Mouse (Mus musculus) thymus, adult 18-20 months (tissue): ENCODE results near the gene Hapln4.

Source experiments
- DNase-seq, 2 experiments: peaks; one replicate each; pipeline ENCODE4 v3.0.0; 2022; ENCODE audit warnings: mixed read lengths in 2 of 2

Hapln4 gene

DNA sequence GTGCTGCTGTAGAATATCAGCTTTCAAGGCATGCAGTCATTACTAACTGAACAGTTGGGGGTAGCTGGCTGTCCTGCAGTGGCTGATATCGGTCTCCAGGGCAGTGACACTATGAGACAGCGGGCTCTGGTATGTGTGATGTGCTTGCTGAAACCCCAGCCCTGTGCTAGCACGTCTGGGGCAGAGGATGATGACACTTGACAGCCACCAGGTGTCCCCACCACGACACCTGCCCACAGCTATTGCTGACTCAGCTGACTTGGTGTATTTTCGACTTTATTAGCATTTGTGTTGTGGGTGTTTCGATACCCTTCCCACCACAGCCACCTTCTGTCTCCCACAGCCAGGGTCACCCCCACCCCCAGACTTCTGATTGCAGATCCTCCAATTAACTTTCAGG lies 21.2 kb downstream of the Hapln4 start:
- peak; percentile 16 to 21 for DNase-seq

DNA sequence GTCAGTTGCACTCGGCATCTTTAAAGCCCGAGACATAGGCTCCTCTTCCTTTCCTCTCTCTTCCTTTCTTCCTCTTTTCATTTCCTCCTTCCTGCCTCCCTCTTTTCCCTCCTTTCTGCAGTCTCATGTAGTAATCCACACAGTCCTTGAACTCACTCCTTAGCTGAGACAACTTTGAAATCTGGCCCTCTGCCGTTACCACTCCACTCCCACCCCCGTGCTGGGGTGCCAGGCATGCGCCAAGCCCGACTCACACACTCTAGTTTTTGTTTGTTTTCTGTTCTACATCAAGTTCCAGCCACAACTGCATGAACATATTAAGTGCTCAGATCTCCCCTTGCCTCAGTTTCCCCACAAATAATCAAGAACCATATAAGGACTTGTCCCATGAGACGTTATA lies 21.7 kb downstream of the Hapln4 start:
- no peak for DNase-seq

GRCm38 (mm10) chr8:70110451-70110850 lies 27.2 kb downstream of the Hapln4 start:
- no peak for DNase-seq

DNA sequence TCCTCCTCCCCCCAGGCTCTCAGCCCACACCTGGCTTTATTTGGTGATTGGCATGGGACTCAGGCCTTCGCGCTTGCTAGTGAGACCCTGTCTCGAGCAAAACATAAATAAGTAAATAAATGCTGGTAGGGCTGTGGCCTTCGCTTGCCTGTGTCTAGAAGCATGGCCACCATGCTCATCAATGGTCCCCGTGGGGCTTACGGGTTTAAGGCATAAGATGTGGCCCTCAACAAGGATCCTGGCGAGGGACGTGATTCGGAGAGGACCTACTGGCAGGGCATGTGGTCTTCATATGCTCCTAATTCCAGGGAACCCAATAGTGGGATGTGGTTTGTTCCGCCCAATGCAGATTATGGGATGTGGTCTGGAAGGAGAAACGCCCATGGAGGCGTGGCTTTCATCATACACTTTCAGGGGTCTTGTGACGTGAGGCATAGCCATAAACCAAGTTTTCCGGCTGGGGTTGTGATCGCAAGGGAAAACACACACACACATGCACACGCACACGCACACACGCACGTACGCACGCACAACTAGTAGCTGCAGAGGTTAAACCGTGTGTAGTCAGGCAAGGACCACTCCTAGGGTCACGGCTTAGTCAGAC lies 28.0 kb downstream of the Hapln4 start:
- no peak for DNase-seq

GRCm38 (mm10) chr8:70112401-70113016 lies 29.3 kb downstream of the Hapln4 start:
- no peak for DNase-seq

DNA sequence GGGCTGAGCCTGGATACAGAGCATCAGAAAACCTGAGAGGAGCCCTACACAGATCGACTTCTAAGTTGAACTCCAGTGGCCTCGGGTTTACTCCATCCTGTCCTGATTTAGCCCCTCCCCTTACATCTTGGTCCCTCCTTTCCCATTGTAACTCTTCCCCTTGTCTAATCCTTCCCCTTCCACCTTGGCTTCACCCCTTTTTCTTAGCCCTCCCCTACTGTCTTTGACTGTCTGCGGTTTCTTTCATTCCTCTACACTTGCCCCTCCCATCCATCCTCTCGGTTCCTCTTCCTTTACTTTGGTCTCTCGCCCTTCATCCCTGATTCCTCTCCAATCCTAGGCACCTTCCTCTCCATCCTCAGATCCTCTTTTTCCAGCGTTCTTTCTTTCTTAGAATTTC lies 31.2 kb downstream of the Hapln4 start:
- DNase-seq = no peak

DNA sequence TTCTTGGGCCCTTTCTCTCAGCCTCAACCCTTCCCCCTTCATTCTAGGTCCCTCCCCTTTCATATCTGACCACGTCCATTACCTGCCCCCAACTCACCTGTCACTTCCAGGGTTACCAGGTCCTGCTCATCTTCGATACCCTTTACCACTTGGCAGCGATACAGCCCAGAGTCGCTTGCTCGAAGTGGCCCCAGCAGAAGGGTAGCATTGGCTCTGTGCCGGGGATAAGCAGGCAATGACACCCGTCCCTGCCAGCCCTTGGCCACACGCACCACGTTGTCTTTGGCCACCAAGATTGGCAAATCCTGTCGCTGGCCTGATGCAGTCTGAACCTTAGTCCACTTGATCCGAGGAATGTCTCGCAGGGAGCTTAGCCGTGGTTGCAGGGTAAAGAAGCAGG lies 31.6 kb downstream of the Hapln4 start:
- DNase-seq = no peak

DNA sequence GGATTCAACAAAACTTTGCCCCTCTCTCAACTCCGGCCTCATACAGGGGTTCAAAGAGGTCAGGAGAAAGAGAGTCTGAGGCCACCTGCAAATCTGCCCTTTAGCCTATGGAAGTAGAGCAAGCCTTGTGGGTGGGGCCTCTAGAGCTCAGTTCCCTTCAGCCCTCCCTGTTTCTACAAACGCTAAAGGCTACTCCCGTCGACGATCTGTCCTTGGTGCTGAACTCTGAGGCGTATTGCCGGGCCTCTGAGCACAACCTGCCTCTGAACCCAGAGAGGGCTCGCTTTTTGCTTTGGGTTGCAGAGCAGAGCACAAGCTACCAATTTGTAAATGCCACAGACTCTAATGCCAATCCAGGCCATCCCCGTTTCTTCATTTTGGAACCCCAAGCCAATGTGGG lies 34.4 kb downstream of the Hapln4 start:
- DNase-seq = no peak

- no peak for DNase-seq
These were observed 35.8 kb downstream of the Hapln4 start for GRCm38 (mm10) chr8:70118726-70119700.

- DNase-seq = no peak
These were observed 37.4 kb downstream of the Hapln4 start, which contains the start of gene Ncan for GRCm38 (mm10) chr8:70120667-70121066. Gene Ncan (minus strand): TSS chr8:70120873.

GRCm38 (mm10) chr8:70122863-70123262 lies 39.6 kb downstream of the Hapln4 start:
- DNase-seq = no peak

- DNase-seq = no peak
These were observed 41.7 kb downstream of the Hapln4 start for GRCm38 (mm10) chr8:70124992-70125391.

- no peak for DNase-seq
These were observed 45.2 kb downstream of the Hapln4 start for GRCm38 (mm10) chr8:70128435-70128834.

- DNase-seq = no peak
These were observed 46.2 kb downstream of the Hapln4 start for GRCm38 (mm10) chr8:70129309-70129952.

DNA sequence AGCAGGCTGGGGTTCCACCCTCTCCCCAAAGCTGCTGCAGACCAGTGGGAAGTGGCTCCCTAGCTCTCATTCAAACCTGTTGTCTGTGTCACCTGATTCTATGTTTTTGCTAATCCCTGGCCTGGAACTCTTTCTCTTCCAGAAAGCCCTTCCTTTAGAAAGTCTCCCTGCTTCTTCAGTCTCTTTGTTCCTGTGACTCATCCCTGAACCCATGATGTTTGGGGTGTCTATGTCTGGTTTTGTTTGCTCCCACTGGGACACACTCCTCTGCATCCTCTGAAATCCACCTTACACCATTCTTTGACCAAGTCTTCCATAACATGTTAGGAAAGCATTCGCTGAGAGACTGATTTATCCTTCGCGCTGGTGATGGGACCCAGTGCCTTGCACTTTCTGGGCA lies 46.8 kb downstream of the Hapln4 start:
- DNase-seq = no peak

GRCm38 (mm10) chr8:70131166-70131883 lies 48.1 kb downstream of the Hapln4 start, which contains the start of gene Nr2c2ap:
Gene Nr2c2ap (plus strand): TSS chr8:70131333.
- DNase-seq = peak; percentile 61 to 74

GRCm38 (mm10) chr8:70134086-70134485 lies 50.8 kb downstream of the Hapln4 start:
- DNase-seq = no peak

GRCm38 (mm10) chr8:70134931-70135330 lies 51.7 kb downstream of the Hapln4 start:
- no peak for DNase-seq

- DNase-seq = no peak
These were observed 53.3 kb downstream of the Hapln4 start for GRCm38 (mm10) chr8:70136591-70136990.

GRCm38 (mm10) chr8:70137890-70138289 lies 54.6 kb downstream of the Hapln4 start:
- no peak for DNase-seq

DNA sequence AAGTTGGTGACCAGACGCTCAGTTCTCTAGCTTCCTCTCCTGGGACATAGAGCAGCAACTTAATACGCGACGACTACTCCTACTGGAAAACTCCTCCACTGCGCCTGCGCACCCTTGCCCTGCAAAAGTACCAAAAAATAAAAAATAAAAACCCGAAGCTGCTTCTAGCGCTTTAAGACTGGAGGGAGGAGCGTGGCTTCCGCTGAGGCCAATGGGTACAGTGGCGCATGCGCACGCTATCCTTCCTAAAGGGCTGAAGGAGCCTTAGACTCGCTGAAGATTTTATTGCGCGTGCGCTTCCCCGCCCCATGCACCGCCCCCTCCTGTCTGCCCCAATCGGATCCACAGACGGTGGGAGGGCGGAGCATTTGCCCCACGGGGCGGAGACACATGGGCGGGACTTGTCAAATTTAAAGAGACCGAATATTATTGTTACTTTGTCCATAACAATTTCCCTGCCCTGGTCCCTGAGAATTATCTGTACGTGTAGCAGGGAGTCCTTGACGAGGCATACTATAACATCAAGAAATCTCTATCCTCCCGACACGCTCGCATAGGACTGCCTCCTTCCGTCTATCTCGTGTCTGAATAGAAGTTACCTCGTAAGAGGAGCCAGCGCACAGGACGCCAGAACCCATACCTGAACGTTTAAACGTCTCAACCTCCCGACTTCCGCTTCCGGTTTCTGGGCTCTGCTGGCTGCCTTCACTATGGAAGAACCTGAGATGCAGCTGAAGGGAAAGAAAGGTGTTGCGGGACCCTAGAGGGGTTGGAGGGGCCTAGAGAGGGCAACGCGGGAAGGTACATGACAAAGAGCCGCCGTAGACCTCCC lies 56.0 kb downstream of the Hapln4 start, which contains the start of the genes Rfxank, Borcs8 and Mef2b:
Gene Rfxank, minus strand, starts transcription at position 129 of the 832 bp plus-strand sequence.
Gene Borcs8, plus strand, starts transcription at position 474 of the 832 bp plus-strand sequence.
Gene Mef2b, plus strand, starts transcription at position 686 of the 832 bp plus-strand sequence.
- peak; percentile 99 for DNase-seq
